Mouse (Mus musculus) kidney, postnatal 0 days (tissue): ENCODE results near the gene Teddm1b. TPM values are rescaled to one million over a fixed set of nuclear protein-coding genes. Genes with fewer than 3 reads are reported as not detected.

Source experiments
- ATAC-seq: fragments of 200-750 bp; cut with Nextera tagmentation; replicated peaks from 2 replicates; pipeline ENCODE4 v1.8.0; 2017; ENCODE audit warnings: low read depth, moderate number of reproducible peaks, moderate TSS enrichment, moderate library complexity; ENCODE audit not compliant: low FRiP score
- DNase-seq: peaks from one replicate; pipeline ENCODE4 v3.0.0-alpha.2; 2016; ENCODE audit warnings: low spot score
- H3K27ac ChIP-seq: fragments of 300-500 bp; sonication (generic); 2 replicates; pipeline ENCODE4 v1.5.1; 2014; ENCODE audit warnings: mild to moderate bottlenecking
- H3K27me3 ChIP-seq: fragments of 300-500 bp; sonication (generic); 2 replicates; pipeline ENCODE4 v1.6.1; 2014; ENCODE audit warnings: low read length, mixed read lengths; ENCODE audit not compliant: insufficient read depth
- H3K36me3 ChIP-seq: fragments of 300-500 bp; sonication (generic); 2 replicates; pipeline ENCODE4 v1.6.1; 2014; ENCODE audit warnings: low read length, mixed read lengths; ENCODE audit not compliant: insufficient read depth
- H3K4me1 ChIP-seq: fragments of 300-500 bp; sonication (generic); replicated peaks from 2 replicates; pipeline ENCODE4 v1.6.1; 2014; ENCODE audit warnings: antibody characterized with exemption, low read length, mixed read lengths; ENCODE audit not compliant: insufficient read depth
- H3K4me2 ChIP-seq: fragments of 300-500 bp; sonication (generic); 2 replicates; pipeline ENCODE4 v1.6.1; 2014; ENCODE audit warnings: mild to moderate bottlenecking, low read length, moderate library complexity, mixed read lengths
- H3K4me3 ChIP-seq: fragments of 300-500 bp; sonication (generic); replicated peaks from 2 replicates; pipeline ENCODE4 v1.5.1; 2014; ENCODE audit warnings: low read depth, low read length
- H3K9ac ChIP-seq: fragments of 300-500 bp; sonication (generic); 2 replicates; pipeline ENCODE4 v1.6.1; 2014; ENCODE audit warnings: low read depth, low read length
- H3K9me3 ChIP-seq: fragments of 300-500 bp; sonication (generic); replicated peaks from 2 replicates; pipeline ENCODE4 v1.6.1; 2016; ENCODE audit warnings: low read length, inconsistent platforms, mixed read lengths
- CTCF ChIP-seq: IDR thresholded peaks from 2 replicates; pipeline ENCODE4 v1.5.1; 2016; ENCODE audit warnings: antibody characterized with exemption, low read depth, mild to moderate bottlenecking, moderate library complexity
- WGBS: fragments of 180-500 bp; shearing (Covaris S2); extraction: QIAGEN DNeasy Blood & Tissue Kit; methylation state at CpG from one replicate; pipeline ENCODE4 v1.1.7; 2014; 5-methylcytosine and 5-hydroxymethylcytosine counted together
- polyA plus RNA-seq: library from polyadenylated mRNA; unstranded; fragments of >200 nt; fragmentation: Nextera tagmentation; extraction: Ambion mirVana; gene quantifications from 2 replicates; pipeline ENCODE4 v1.2.1, GENCODE M21; 2015

Gene Teddm1b
- polyA plus RNA-seq, 1 experiment from 2014 or later = 0.11 TPM

- ATAC-seq (no peak), DNase-seq (peak; percentile 92)
These were observed 20.8 kb downstream of the Teddm1b start for GRCm38 (mm10) chr1:153894979-153895378.

DNA sequence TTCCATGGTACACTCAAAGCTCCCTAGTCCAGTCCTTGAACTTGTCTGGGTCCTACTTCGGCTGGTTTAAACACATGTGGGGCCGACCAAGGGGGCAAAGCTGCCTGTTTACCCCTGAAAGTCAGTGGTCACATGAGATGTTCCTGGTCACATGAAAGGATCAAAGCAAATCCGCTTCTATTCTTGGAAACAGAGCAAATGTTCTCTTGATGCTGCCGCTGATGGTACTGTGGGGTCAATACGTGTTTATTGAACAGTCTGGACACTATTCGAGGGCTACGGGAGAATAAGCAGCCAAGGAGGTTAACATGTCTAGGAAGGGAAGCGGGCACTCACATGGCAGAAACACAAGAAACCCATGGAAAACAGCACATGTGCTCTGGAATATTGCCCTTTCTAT is 23.1 kb downstream of the Teddm1b start:
- 0 out of 2 replicates have a peak, but pooled peaks cover 4% of the 10 kb centered on the region for H3K4me1 ChIP-seq
- ATAC-seq (no peak), DNase-seq (no peak)
- no peak overlapping the region for H3K4me2 ChIP-seq
- no peak for TF ChIP-seq CTCF
- H3K27me3 ChIP-seq = no peaks in the 10 kb centered on the region
- no peak overlapping the region for H3K9ac ChIP-seq
- H3K9me3 ChIP-seq = no peaks in the 10 kb centered on the region
- WGBS = 85% methylated on average over 8 of the region's 8 CpGs
- H3K36me3 ChIP-seq = no peaks in the 10 kb centered on the region
- H3K4me3 ChIP-seq = no peak overlapping the region
- H3K27ac ChIP-seq = no peak overlapping the region

More at GRCm38 (mm10) chr1:153894979-153895378, 20.8 kb downstream of the Teddm1b start:
- H3K4me1 ChIP-seq = no peaks in the 10 kb centered on the region
- no peaks in the 10 kb centered on the region for H3K36me3 ChIP-seq
- no peak overlapping the region for H3K4me3 ChIP-seq
- WGBS = 34% methylated on average over 5 of the region's 5 CpGs
- H3K9me3 ChIP-seq = no peaks in the 10 kb centered on the region
- H3K27me3 ChIP-seq = no peaks in the 10 kb centered on the region
- TF ChIP-seq CTCF = peak; percentile 97
- H3K9ac ChIP-seq = no peak overlapping the region
- H3K27ac ChIP-seq = no peak overlapping the region
- no peak overlapping the region for H3K4me2 ChIP-seq

DNA sequence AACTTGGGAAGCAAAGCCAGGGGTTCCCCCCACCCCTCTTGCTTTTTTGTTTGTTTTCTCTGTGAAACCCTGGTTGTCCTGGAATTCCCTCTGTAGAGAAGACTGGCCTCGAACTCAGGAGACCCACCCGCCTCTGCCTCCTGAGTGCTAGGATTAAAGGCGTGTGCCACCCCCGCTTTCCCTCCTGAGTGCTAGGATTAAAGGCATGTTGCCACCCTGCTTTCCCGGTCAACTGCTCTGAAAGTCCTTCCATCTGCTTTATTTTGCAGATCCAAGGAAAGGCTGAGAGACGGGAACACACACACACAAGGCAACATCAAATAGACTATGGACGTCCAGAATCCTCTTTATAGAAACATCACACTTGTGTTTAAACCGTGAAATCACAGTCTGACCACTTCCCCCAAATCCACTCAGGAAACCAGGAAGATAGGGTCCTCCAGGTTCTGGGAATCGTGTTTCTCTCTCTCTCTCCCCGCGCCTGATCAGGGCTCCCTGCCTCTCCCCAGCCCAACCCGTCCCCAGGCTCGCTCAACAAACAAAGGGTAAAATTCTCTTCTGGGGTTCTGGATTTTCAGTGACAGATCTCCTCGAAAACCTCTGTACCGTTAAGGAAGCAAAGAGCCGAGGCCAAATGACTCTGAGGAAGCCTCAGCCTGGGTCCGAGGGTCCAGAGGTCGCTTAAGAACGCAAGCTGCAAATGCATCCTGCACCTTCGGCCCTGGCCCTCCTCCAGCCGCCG is 25.0 kb downstream of the Teddm1b start:
- peak overlapping the region; percentile 87 for H3K4me2 ChIP-seq
- no peak; the same call in 1 of the 2 replicates for TF ChIP-seq CTCF
- no peaks in the 10 kb centered on the region for H3K9me3 ChIP-seq
- peak overlapping the region; percentile 87 for H3K27ac ChIP-seq
- H3K36me3 ChIP-seq = 0 out of 2 replicates have a peak, but pooled peaks cover 9% of the 10 kb centered on the region
- H3K27me3 ChIP-seq = no peaks in the 10 kb centered on the region
- 20% methylated on average over 22 of the region's 22 CpGs for WGBS
- peak; percentile 38; the same call in 1 of the 2 replicates for ATAC-seq
- no peak for DNase-seq
- H3K4me3 ChIP-seq = peak overlapping the region; percentile 89
- H3K9ac ChIP-seq = peak overlapping the region; percentile 92
- H3K4me1 ChIP-seq = 0 out of 2 replicates have a peak, but pooled peaks cover 7% of the 10 kb centered on the region

- Histone ChIP-seq H3K9ac (peak within 1 kb of the TSS; percentile 92), H3K4me2 (peak within 1 kb of the TSS; percentile 87), H3K4me3 (peak within 1 kb of the TSS; percentile 89), H3K9me3 (no peaks in the 10 kb centered on the region), H3K27ac (peak within 1 kb of the TSS; percentile 96), H3K4me1 (0 out of 2 replicates have a peak, but pooled peaks cover 7% of the 10 kb centered on the region), H3K27me3 (no peaks in the 10 kb centered on the region), H3K36me3 (peaks cover 16% of the 10 kb centered on the region)
- ATAC-seq = peak; percentile 96
- TF ChIP-seq CTCF = no peak; the same call in 1 of the 2 replicates
- DNase-seq = peak; percentile 99
- under 1% methylated on average over 50 of the region's 51 CpGs for WGBS
These were observed 25.7 kb downstream of the Teddm1b start, which contains the start of the genes Glul and Teddm2 for GRCm38 (mm10) chr1:153899731-153900380. Glul (plus strand) TSS chr1:153899944. Teddm2 (minus strand) TSS chr1:153900228.

DNA sequence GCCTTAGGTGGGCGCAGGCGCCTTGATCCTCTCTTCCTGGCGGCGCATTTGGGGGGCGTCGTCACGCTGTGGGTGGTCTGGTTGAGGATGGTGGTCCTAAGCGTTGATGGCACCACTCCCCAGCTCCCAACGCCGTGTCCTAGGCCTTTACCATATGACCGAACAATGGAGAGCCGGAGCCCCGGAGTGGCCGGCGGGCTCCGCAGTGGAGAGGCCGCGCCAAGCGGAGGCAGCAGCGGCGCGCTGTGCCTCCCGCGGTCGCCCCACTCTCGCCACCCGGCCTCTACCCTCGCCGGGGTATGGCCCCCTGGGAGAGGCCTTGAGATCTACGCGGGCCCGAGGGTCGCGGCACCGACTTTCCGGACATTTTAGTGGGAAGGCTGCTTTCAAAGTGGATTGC is 26.2 kb downstream of the Teddm1b start:
- TF ChIP-seq CTCF = no peak

GRCm38 (mm10) chr1:153900860-153901730 is 26.9 kb downstream of the Teddm1b start:
- Histone ChIP-seq H3K9me3 (no peaks in the 10 kb centered on the region), H3K9ac (peak overlapping the region; percentile 92), H3K4me2 (peak overlapping the region; percentile 87), H3K4me1 (0 out of 2 replicates have a peak, but pooled peaks cover 7% of the 10 kb centered on the region), H3K27ac (peak overlapping the region; percentile 96), H3K4me3 (peak overlapping the region; percentile 89), H3K27me3 (no peaks in the 10 kb centered on the region), H3K36me3 (peaks cover 25% of the 10 kb centered on the region)
- 2% methylated on average over 25 of the region's 25 CpGs for WGBS
- TF ChIP-seq CTCF = no peak
- ATAC-seq = no peak
- DNase-seq = peak; percentile 80

More for the DNA sequence above, 26.2 kb downstream of the Teddm1b start:
- Histone ChIP-seq H3K9me3 (no peaks in the 10 kb centered on the region), H3K27me3 (no peaks in the 10 kb centered on the region), H3K36me3 (peaks cover 21% of the 10 kb centered on the region), H3K4me3 (peak overlapping the region; percentile 89), H3K4me2 (peak overlapping the region; percentile 87), H3K4me1 (0 out of 2 replicates have a peak, but pooled peaks cover 7% of the 10 kb centered on the region), H3K9ac (peak overlapping the region; percentile 92), H3K27ac (peak overlapping the region; percentile 96)
- WGBS = 0% methylated on average over 34 of the region's 36 CpGs
- ATAC-seq = peak; percentile 9
- peak; percentile 56 for DNase-seq
